Mouse (Mus musculus): Measurements from ENCODE around the gene Aco1.

Gene Aco1

GRCm38 (mm10) chr4:40217910-40218309 is 75.0 kb downstream of the Aco1 start:
- DNase-seq (ENCODE audit: low spot score in 2 of 2), result no peak

- peak; percentile 29 to 30 for DNase-seq (ENCODE audit: low spot score in 2 of 2)
Observed at GRCm38 (mm10) chr4:40218382-40218781, 75.5 kb downstream of the Aco1 start.

- no peak for DNase-seq (ENCODE audit: low spot score in 2 of 2)
Observed at GRCm38 (mm10) chr4:40220437-40220836, 77.6 kb downstream of the Aco1 start.

GRCm38 (mm10) chr4:40221004-40221760 is 78.3 kb downstream of the Aco1 start:
- DNase-seq (ENCODE audit: low spot score in 2 of 2), result no peak

- DNase-seq (ENCODE audit: low spot score in 2 of 2), result no peak
Observed at GRCm38 (mm10) chr4:40221876-40222585, 79.2 kb downstream of the Aco1 start.

- no peak for DNase-seq (ENCODE audit: low spot score in 2 of 2)
Observed at GRCm38 (mm10) chr4:40226095-40226494, 83.2 kb downstream of the Aco1 start.

GRCm38 (mm10) chr4:40227131-40227530 is 84.2 kb downstream of the Aco1 start:
- no peak for DNase-seq (ENCODE audit: low spot score in 2 of 2)

GRCm38 (mm10) chr4:40227886-40228285 is 85.0 kb downstream of the Aco1 start:
- no peak for DNase-seq (ENCODE audit: low spot score in 2 of 2)

GRCm38 (mm10) chr4:40229723-40230122 is 86.8 kb downstream of the Aco1 start:
- no peak for DNase-seq (ENCODE audit: low spot score in 2 of 2)

- no peak for DNase-seq (ENCODE audit: low spot score in 2 of 2)
Observed at GRCm38 (mm10) chr4:40233062-40233664, 90.3 kb downstream of the Aco1 start.

GRCm38 (mm10) chr4:40234256-40234655 is 91.4 kb downstream of the Aco1 start:
- DNase-seq (ENCODE audit: low spot score in 2 of 2), result no peak

GRCm38 (mm10) chr4:40236829-40237228 is 93.9 kb downstream of the Aco1 start:
- DNase-seq (ENCODE audit: low spot score in 2 of 2), result peak; percentile 37 to 40

- DNase-seq (ENCODE audit: low spot score in 2 of 2), result peak; percentile 55 to 58
Observed at GRCm38 (mm10) chr4:40238483-40239408, 95.9 kb downstream of the Aco1 start.

GRCm38 (mm10) chr4:40239409-40240271 is 96.8 kb downstream of the Aco1 start, which contains the start of gene Ddx58:
TSS of gene Ddx58 (minus strand) at chr4:40239828.
- peak; percentile 23 to 34 for DNase-seq (ENCODE audit: low spot score in 2 of 2)

GRCm38 (mm10) chr4:40240272-40240744 is 97.4 kb downstream of the Aco1 start:
- DNase-seq (ENCODE audit: low spot score in 2 of 2), result peak in 1 of 2 experiments; percentile 17

GRCm38 (mm10) chr4:40241928-40242327 is 99.0 kb downstream of the Aco1 start:
- DNase-seq (ENCODE audit: low spot score in 2 of 2), result no peak

- no peak for DNase-seq (ENCODE audit: low spot score in 2 of 2)
Observed at GRCm38 (mm10) chr4:40243006-40243405, 100.1 kb downstream of the Aco1 start.

GRCm38 (mm10) chr4:40244035-40244434 is 101.2 kb downstream of the Aco1 start:
- peak; percentile 69 to 75 for DNase-seq (ENCODE audit: low spot score in 2 of 2)

All from spleen, postnatal 36 days (tissue).